Mouse (Mus musculus): Measurements from ENCODE around the gene Susd6.

Gene Susd6

GRCm38 (mm10) chr12:80812510-80812820 lies 22.2 kb downstream of the Susd6 start:
- no peak for DNase-seq (ENCODE audit: low spot score in 2 of 2)

GRCm38 (mm10) chr12:80813456-80813855 lies 23.1 kb downstream of the Susd6 start:
- no peak for DNase-seq (ENCODE audit: low spot score in 2 of 2)

- no peak for DNase-seq (ENCODE audit: low spot score in 2 of 2)
These were observed 23.6 kb downstream of the Susd6 start for GRCm38 (mm10) chr12:80813872-80814271.

- no peak for DNase-seq (ENCODE audit: low spot score in 2 of 2)
These were observed 24.2 kb downstream of the Susd6 start for GRCm38 (mm10) chr12:80814529-80814928.

DNA sequence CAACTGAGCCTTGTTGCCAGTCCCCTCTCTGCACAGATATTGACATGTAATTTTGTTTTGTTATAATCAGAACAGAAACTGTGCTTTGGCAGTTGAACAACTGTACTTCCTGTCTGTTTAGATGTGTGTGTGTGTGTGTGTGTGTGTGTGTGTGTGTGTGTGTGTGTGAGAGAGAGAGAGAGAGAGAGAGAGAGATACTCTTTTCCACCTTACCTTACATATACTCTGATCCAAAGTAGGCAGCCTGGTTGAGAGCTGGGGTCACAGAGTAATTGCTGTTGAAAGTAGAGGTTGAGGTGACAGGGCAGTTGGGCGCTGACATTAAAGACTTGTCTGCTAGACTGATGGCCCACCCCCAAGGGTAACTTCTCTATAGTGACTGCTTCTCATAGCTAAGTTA lies 25.0 kb downstream of the Susd6 start:
- DNase-seq (ENCODE audit: low spot score in 2 of 2), result no peak

- DNase-seq (ENCODE audit: low spot score in 2 of 2), result no peak
These were observed 25.6 kb downstream of the Susd6 start for GRCm38 (mm10) chr12:80815893-80816292.

- no peak for DNase-seq (ENCODE audit: low spot score in 2 of 2)
These were observed 26.2 kb downstream of the Susd6 start for GRCm38 (mm10) chr12:80816380-80817086.

DNA sequence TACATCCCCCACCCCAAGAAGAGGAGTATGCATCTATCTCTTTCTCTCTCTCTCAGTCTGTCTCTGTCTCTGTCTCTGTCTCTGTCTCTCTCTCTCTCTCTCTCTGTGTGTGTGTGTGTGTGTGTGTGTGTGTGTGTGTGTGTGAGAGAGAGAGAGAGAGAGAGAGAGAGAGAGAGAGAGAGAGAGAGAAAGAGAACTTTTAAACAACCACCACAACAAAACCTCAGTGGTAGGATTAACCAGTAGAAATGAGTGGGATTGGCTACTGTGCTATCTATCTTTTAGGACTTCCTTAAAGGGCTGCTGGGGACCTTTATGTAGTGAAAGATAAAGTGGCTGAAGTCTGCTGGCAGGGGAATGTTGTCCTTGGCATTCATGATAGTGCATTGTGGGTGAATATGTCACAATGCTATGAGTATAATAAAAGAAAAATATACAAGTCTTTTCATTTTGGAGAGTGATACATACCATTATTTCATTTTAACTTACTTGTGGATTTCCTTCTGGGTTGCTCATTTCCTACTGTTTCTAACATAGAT lies 27.5 kb downstream of the Susd6 start:
- no peak for DNase-seq (ENCODE audit: low spot score in 2 of 2)

GRCm38 (mm10) chr12:80819020-80819419 lies 28.7 kb downstream of the Susd6 start:
- DNase-seq (ENCODE audit: low spot score in 2 of 2), result peak in 1 of 2 experiments; percentile 45

DNA sequence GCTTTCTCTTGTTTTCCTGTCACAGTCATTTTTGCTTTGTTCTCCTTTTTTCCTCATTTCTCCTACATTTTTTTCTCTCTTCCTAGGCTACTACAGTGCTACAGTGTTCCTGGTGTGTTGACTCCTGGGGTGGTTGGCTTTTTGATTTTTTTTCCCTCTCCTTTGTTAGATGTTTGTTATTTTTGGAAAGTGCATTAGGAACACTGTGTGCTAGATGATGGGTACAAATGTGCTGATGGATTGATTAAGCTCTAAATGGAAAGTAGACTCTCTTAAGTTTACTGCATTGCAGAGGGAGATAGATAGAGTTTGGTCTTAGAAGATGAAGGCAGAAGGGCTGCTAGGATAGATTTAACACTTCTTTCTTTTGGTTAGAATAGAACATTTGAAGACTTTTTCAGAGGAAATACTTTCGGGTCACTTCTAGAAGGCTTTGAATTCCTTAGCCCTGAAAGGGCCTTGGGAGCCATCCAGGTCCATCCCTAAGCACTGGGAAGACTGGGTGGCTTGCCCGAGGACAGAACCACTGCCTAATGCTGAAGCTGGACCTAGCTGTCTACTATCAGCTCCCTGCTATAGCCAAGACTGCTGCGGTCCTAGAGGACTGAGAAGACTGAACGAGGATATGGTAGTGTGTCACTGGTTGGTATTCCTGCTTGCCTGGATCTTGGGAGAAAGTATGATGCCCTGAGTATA lies 31.1 kb downstream of the Susd6 start:
- DNase-seq (ENCODE audit: low spot score in 2 of 2), result no peak

DNA sequence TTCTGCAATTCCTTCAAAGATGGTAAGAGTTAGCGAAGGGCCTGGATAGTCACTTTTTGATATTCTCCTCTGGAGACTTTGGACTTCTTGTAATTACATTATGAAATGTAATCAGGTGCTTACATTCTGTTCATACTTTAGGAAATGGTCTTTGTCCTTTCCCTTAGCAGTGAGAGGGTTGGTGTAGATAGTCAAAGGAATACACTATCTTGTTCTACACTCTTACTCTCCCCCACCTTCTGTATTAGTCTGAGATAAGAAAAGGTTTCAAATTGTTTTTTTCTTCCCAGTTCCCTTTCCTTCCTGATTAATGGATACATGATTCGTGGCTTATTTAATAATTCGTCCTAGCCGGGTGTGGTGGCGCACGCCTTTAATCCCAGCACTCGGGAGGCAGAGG lies 32.2 kb downstream of the Susd6 start:
- no peak for DNase-seq (ENCODE audit: low spot score in 2 of 2)

GRCm38 (mm10) chr12:80824202-80824601 lies 33.9 kb downstream of the Susd6 start:
- no peak for DNase-seq (ENCODE audit: low spot score in 2 of 2)

DNA sequence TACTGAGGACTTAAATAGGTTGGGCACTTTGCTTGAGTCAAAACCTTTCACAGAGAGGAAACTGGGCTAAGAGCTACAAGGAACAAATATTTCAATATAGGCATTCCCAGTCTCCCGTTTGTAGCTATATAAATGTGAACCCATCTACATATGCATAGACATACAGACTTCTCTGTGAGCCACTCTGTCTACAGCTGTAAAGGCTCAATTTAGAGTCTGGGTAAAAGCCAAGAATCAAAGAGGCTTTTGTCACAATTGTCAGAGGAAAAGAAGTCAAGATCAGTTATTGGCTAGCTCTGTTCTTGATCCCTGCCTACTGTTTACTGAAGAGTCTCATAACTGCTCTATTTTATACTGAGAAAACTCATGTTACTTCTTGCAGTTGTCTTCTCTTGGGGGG lies 36.1 kb downstream of the Susd6 start:
- no peak for DNase-seq (ENCODE audit: low spot score in 2 of 2)

GRCm38 (mm10) chr12:80827464-80828015 lies 37.2 kb downstream of the Susd6 start:
- DNase-seq (ENCODE audit: low spot score in 2 of 2), result peak; percentile 57 to 65

DNA sequence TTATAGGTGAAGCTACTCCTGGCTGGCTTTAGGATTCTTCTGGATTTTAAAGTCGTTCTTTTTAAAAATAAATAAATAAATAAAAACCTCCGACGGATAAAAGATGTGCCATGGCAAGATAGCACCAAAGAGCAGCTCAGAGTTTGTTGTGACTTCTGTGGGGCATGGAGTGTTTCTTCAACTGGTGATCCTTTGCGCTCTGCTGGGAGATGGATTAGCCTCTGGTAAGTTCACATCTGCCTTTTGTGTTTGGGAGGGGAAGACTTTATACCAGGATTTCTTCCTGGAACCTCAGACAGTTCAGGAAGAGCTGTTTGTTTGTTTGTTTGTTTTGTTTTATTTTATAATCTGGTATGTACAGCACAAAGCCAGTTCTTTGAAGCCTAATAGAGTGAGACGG lies 37.7 kb downstream of the Susd6 start:
- DNase-seq (ENCODE audit: low spot score in 2 of 2), result no peak

DNA sequence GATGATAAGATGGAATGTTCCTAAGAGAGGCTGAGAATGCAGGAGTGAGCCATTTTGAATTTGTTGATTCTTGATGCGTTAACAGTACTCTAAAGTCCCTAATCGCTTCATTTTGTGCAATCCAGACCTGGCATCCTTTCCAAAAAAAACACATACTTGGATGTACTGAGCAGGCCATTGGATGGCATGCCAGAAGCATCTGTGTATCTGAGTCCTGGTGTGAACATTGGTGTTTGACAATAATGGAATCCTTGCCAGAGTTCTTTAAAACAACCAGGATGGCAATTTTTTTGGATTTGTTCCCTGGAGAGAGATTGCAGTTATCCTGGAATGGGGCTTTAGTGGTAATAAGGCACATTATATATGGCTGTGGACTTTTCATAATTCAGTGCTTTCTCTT lies 38.6 kb downstream of the Susd6 start:
- no peak for DNase-seq (ENCODE audit: low spot score in 2 of 2)

GRCm38 (mm10) chr12:80830211-80830610 lies 39.9 kb downstream of the Susd6 start:
- no peak for DNase-seq (ENCODE audit: low spot score in 2 of 2)

DNA sequence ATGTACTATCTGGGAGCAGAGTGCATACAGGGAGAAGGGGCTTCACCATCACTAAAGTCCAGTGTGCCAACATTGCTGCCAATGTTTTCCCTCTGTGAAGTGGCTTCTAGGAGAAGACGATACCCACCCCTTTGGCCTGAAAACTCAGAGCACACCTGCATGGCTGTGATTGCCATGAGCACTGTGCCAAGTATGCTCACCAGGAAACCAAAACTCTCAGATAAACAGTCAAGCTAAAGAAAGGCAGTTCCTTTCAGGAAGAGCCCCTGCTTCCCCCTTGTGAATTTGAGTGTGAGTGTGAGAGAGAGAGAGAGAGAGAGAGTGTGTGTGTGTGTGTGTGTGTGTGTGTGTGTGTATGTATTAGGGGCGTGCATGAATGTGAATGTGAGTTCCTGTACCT lies 40.5 kb downstream of the Susd6 start:
- DNase-seq (ENCODE audit: low spot score in 2 of 2), result no peak

DNA sequence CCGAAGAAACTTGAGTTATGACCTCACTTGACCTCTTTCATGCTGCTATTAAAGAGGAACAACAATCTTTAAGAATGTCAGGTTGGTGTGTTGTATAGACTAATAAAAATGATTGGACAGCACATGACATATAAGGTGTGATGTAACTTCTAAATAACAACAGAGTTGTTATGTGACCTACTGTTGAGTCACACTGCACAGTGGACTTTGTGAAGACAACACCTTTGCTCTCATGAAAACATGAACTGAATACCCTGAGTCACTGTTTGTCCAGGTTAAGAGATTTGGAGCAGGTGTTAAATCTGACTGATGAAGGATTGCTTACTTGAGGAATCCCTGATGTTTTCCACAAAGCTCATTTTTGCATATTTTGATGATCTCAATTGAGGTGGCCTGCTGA lies 42.0 kb downstream of the Susd6 start:
- no peak for DNase-seq (ENCODE audit: low spot score in 2 of 2)

DNA sequence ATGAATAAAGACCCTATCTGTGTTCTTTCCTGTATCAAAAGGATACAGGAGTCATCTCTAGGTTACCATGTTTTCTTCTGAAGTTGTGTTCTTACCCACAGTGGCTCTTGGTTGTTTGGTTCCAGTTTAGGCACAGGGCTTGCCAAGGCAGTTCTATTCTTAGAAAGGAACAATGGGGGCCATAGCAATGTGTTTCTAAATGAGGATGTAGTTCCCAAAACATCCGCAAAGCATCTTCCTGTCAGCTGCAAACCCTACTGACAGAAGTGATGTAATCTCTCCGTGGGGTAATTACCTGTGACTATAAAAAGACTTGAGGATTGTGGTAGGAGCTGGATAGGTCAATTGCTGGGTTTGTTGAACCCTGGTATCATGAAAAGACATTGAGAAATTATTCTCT lies 43.2 kb downstream of the Susd6 start:
- no peak for DNase-seq (ENCODE audit: low spot score in 2 of 2)

DNA sequence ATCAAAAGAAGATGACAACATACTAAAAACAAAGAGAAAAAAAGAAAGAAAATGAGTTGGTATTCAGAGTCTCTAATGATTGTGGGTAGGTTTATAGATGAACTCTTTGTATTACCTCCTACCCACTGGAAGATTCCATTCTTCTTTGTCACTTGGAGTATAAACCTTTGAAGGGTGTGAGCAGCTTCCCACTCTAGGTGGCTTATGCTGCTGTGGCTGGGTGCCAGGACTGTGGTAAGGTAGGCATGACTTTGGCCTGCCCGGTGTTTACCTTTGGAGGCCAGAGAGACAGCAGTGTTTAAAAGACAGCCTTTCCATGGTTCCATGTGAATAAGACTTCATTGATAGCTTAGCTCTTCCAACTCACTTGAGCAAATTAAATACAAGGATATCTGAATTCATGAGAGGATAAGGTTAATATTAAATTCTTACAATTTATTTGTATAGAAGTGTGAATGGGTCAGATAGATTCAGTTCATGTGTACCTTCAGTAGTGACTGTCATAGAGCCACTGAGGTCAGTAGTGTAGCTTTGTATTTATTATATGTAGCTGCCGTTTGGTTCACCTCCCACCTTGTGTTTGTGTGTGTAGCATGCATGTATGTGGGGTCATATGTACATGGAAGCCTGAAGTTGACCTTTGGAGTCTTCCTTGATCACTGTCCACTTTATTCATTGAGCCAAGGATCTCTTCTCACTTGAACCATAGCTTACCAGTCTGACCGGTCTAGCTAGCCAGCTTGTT lies 44.0 kb downstream of the Susd6 start:
- DNase-seq (ENCODE audit: low spot score in 2 of 2), result no peak

- no peak for DNase-seq (ENCODE audit: low spot score in 2 of 2)
These were observed 44.7 kb downstream of the Susd6 start for GRCm38 (mm10) chr12:80834901-80835570.
